22 mouse cellular contexts compared by ENCODE assay signal in the genomic region with DNA sequence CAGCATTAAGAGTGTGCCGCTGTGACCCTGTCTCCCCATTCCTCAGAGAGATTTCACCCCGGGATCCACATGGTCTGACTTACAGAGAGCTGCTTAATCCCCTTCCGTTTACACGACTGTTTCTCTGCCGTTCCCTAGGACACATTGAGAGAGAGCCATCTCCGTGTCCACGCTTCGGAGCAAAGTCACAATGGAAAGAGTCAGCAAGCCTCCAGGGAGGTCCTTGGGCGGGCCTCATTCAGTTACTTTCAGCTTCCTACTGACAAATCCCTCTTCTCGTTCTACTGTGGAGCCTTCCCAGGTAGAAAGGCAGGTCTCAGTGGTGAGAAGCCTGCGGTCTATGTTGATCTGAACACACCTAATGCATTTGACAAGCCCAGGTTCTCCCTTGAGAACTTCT. TPM values are rescaled to one million over a fixed set of nuclear protein-coding genes. Genes with fewer than 3 reads are reported as not detected.
DNase-seq lines count a peak whose midpoint lies in the region; ATAC-seq lines count a peak whose summit lies in the region.
"Had no signal": no experiment of that assay in that cellular context is flagged by ENCODE, and none has a peak within 500 bp of the region (broad histone marks: within the 10 kb centered on the region; RNA-seq: fewer than 3 reads in every experiment).

No protein-coding gene starts in this region.

- no peak overlapping the region for H3K27ac ChIP-seq in heart, embryonic 12.5 days (ENCODE audit: poor library complexity, severe bottlenecking)
- H3K27ac ChIP-seq in kidney, embryonic 14.5 days (ENCODE audit: low read depth, low read length): no peak overlapping the region
- no peak overlapping the region for H3K27ac ChIP-seq in midbrain, embryonic 14.5 days (replicated peaks; ENCODE audit: low read depth, low read length)
- no peak overlapping the region for H3K27ac ChIP-seq in midbrain, embryonic 15.5 days
- peak overlapping the region; percentile 52 for H3K27ac ChIP-seq in stomach, embryonic 16.5 days (ENCODE audit: low read length)
- H3K27ac ChIP-seq: embryonic facial prominence, embryonic 15.5 days; forebrain, embryonic 10.5 days; heart, embryonic 13.5 days; hindbrain, embryonic 15.5 days had no signal

- no peak overlapping the region for H3K9ac ChIP-seq in heart, embryonic 12.5 days
- H3K9ac ChIP-seq in kidney, embryonic 14.5 days (ENCODE audit: low read depth, low read length): 0 out of 2 replicates have a peak overlapping the region, but pooled peaks have one; percentile 12
- no peak overlapping the region for H3K9ac ChIP-seq in midbrain, embryonic 14.5 days (replicated peaks; ENCODE audit: low read length)
- no peak overlapping the region for H3K9ac ChIP-seq in midbrain, embryonic 15.5 days
- H3K9ac ChIP-seq in stomach, embryonic 16.5 days (ENCODE audit: low read length): 0 out of 2 replicates have a peak overlapping the region, but pooled peaks have one; percentile 29
- H3K9ac ChIP-seq: embryonic facial prominence, embryonic 15.5 days; heart, embryonic 13.5 days; hindbrain, embryonic 15.5 days had no signal

- H3K36me3 ChIP-seq in heart, embryonic 12.5 days: no peaks in the 10 kb centered on the region
- H3K36me3 ChIP-seq in kidney, embryonic 14.5 days (ENCODE audit: control insufficient read depth, insufficient read depth, low read length): no peaks in the 10 kb centered on the region
- no peaks in the 10 kb centered on the region for H3K36me3 ChIP-seq in midbrain, embryonic 14.5 days (ENCODE audit: control insufficient read depth, insufficient read depth, low read length)
- no peaks in the 10 kb centered on the region for H3K36me3 ChIP-seq in midbrain, embryonic 15.5 days (replicated peaks)
- no peaks in the 10 kb centered on the region for H3K36me3 ChIP-seq in stomach, embryonic 16.5 days (ENCODE audit: control insufficient read depth, insufficient read depth, low read length)
- H3K36me3 ChIP-seq: embryonic facial prominence, embryonic 15.5 days; forebrain, embryonic 10.5 days; G1E; heart, embryonic 13.5 days; hindbrain, embryonic 15.5 days had no signal

- H3K27me3 ChIP-seq in heart, embryonic 12.5 days (replicated peaks): peaks cover 23% of the 10 kb centered on the region
- no peaks in the 10 kb centered on the region for H3K27me3 ChIP-seq in kidney, embryonic 14.5 days (ENCODE audit: control insufficient read depth, insufficient read depth, low read length)
- no peaks in the 10 kb centered on the region for H3K27me3 ChIP-seq in midbrain, embryonic 14.5 days (ENCODE audit: control insufficient read depth, insufficient read depth, low read length)
- no peaks in the 10 kb centered on the region for H3K27me3 ChIP-seq in midbrain, embryonic 15.5 days (replicated peaks)
- no peaks in the 10 kb centered on the region for H3K27me3 ChIP-seq in stomach, embryonic 16.5 days (ENCODE audit: control insufficient read depth, insufficient read depth, low read length)
- H3K27me3 ChIP-seq: embryonic facial prominence, embryonic 15.5 days; hindbrain, embryonic 15.5 days had no signal

- 69% methylated on average over 11 of the region's 11 CpGs for WGBS in heart, embryonic 12.5 days
- WGBS in kidney, embryonic 14.5 days: 77% methylated on average over 11 of the region's 11 CpGs
- 30% methylated on average over 11 of the region's 11 CpGs for WGBS in midbrain, embryonic 14.5 days
- WGBS in midbrain, embryonic 15.5 days: 28% methylated on average over 11 of the region's 11 CpGs
- 44% methylated on average over 11 of the region's 11 CpGs for WGBS in stomach, embryonic 16.5 days

- ATAC-seq in heart, embryonic 12.5 days (ENCODE audit: insufficient number of reproducible peaks, low FRiP score): no peak
- ATAC-seq in kidney, embryonic 14.5 days (ENCODE audit: low FRiP score, low TSS enrichment): no peak
- ATAC-seq in midbrain, embryonic 14.5 days (ENCODE audit: low FRiP score, low TSS enrichment): no peak
- no peak for ATAC-seq in midbrain, embryonic 15.5 days (replicated peaks)
- ATAC-seq in stomach, embryonic 16.5 days (ENCODE audit: insufficient read depth, low FRiP score): peak; percentile 27; the same call in 1 of the 2 replicates
- ATAC-seq: CD4-positive, CD25-positive, alpha-beta regulatory T cell, adult 4 months; forebrain, embryonic 14.5 days had no signal

- H3K4me3 ChIP-seq in heart, embryonic 12.5 days: no peak overlapping the region
- no peak overlapping the region for H3K4me3 ChIP-seq in kidney, embryonic 14.5 days (ENCODE audit: low read length)
- no peak overlapping the region for H3K4me3 ChIP-seq in midbrain, embryonic 14.5 days (replicated peaks; ENCODE audit: low read depth, low read length)
- H3K4me3 ChIP-seq in midbrain, embryonic 15.5 days: no peak overlapping the region
- no peak overlapping the region for H3K4me3 ChIP-seq in stomach, embryonic 16.5 days (replicated peaks; ENCODE audit: low read length)
- H3K4me3 ChIP-seq: embryonic facial prominence, embryonic 15.5 days; erythroblast, embryonic 14.5 days; forebrain, embryonic 10.5 days; heart, embryonic 13.5 days; hindbrain, embryonic 15.5 days had no signal

- no peaks in the 10 kb centered on the region for H3K9me3 ChIP-seq in heart, embryonic 12.5 days (replicated peaks)
- H3K9me3 ChIP-seq in kidney, embryonic 14.5 days (ENCODE audit: control insufficient read depth, low read length): no peaks in the 10 kb centered on the region
- no peaks in the 10 kb centered on the region for H3K9me3 ChIP-seq in midbrain, embryonic 14.5 days (ENCODE audit: control insufficient read depth, low read length)
- H3K9me3 ChIP-seq in midbrain, embryonic 15.5 days: no peaks in the 10 kb centered on the region
- H3K9me3 ChIP-seq in stomach, embryonic 16.5 days (replicated peaks; ENCODE audit: control insufficient read depth, low read length): no peaks in the 10 kb centered on the region
- H3K9me3 ChIP-seq: embryonic facial prominence, embryonic 15.5 days; forebrain, embryonic 10.5 days; G1E; heart, embryonic 13.5 days; hindbrain, embryonic 15.5 days had no signal

- peak; percentile 82 for DNase-seq in heart, adult 11 months
- no peak for DNase-seq in kidney, postnatal 25 days
- peak; percentile 23 for DNase-seq in midbrain, embryonic 14.5 days
- no peak for DNase-seq in gastrocnemius, postnatal 25 days
- DNase-seq: adrenal gland, adult 8-10 months; B cell, adult 2 months; cerebellum, adult 11 months; cerebellum, adult 8-10 months; cerebellum, postnatal 14 days; embryo, embryonic 11 days had no signal

- H3K4me2 ChIP-seq in heart, embryonic 12.5 days: no peak overlapping the region
- no peak overlapping the region for H3K4me2 ChIP-seq in kidney, embryonic 14.5 days (replicated peaks; ENCODE audit: low read depth, low read length)
- no peak overlapping the region for H3K4me2 ChIP-seq in midbrain, embryonic 14.5 days (ENCODE audit: low read length)
- no peak overlapping the region for H3K4me2 ChIP-seq in midbrain, embryonic 15.5 days
- peak overlapping the region; percentile 11 for H3K4me2 ChIP-seq in stomach, embryonic 16.5 days (ENCODE audit: low read depth, low read length)
- H3K4me2 ChIP-seq: embryonic facial prominence, embryonic 15.5 days; heart, embryonic 13.5 days; hindbrain, embryonic 15.5 days had no signal

- no peaks in the 10 kb centered on the region for H3K4me1 ChIP-seq in heart, embryonic 12.5 days (replicated peaks)
- peaks cover 6% of the 10 kb centered on the region; the same call in 1 of the 2 replicates for H3K4me1 ChIP-seq in kidney, embryonic 14.5 days (ENCODE audit: control insufficient read depth, insufficient read depth, low read length)
- no peaks in the 10 kb centered on the region for H3K4me1 ChIP-seq in midbrain, embryonic 14.5 days (ENCODE audit: control insufficient read depth, insufficient read depth, low read length)
- H3K4me1 ChIP-seq in midbrain, embryonic 15.5 days: peaks cover 3% of the 10 kb centered on the region; the same call in 1 of the 2 replicates
- peaks cover 9% of the 10 kb centered on the region for H3K4me1 ChIP-seq in stomach, embryonic 16.5 days (ENCODE audit: control insufficient read depth, insufficient read depth, low read length)
- H3K4me1 ChIP-seq: embryonic facial prominence, embryonic 15.5 days had no signal

RNA-seq across cellular contexts. Expression of gene Gm973, which starts 34.9 kb away (rescaled TPM):
- polyA plus RNA-seq in heart, embryonic 12.5 days (2016; fragmentation: Nextera tagmentation; extraction: Ambion mirVana): 0.15 TPM in 1 of 2 replicates, not detected in the other
- 0.90 and 1.4 TPM in 2 replicates for polyA plus RNA-seq in kidney, embryonic 14.5 days (2014; fragmentation: Nextera tagmentation; extraction: Ambion mirVana)
- 7.9 and 10.3 TPM in 2 replicates for polyA plus RNA-seq in midbrain, embryonic 14.5 days (2014; fragmentation: Nextera tagmentation; extraction: Ambion mirVana)
- polyA plus RNA-seq in midbrain, embryonic 15.5 days (2015; fragmentation: Nextera tagmentation; extraction: Ambion mirVana): 10.9 and 14.8 TPM in 2 replicates
- polyA plus RNA-seq in stomach, embryonic 16.5 days (2015; fragmentation: Nextera tagmentation; extraction: Ambion mirVana): 0.34 and 0.35 TPM in 2 replicates
- under 1 TPM; 0.21 to 0.23 TPM for total RNA-seq in gastrocnemius, postnatal 25 days (2021)
- polyA plus RNA-seq: erythroblast, embryonic 14.5 days had no signal

Comparison
In these comparisons a context has a peak if more than half of its experiments do, and no peak if none do; other contexts are left out.
1. DNase-seq: peak in heart, adult 11 months (single experiment) and midbrain, embryonic 14.5 days (single experiment); none in kidney, postnatal 25 days (0 of 2) and gastrocnemius, postnatal 25 days (single experiment).
2. H3K9ac ChIP-seq: peak in kidney, embryonic 14.5 days (single experiment) and stomach, embryonic 16.5 days (single experiment); none in heart, embryonic 12.5 days (single experiment), midbrain, embryonic 14.5 days (single experiment) and midbrain, embryonic 15.5 days (single experiment).